Mouse (Mus musculus): ENCODE measurements around the gene Slc25a30. TPM values are rescaled to one million over a fixed set of nuclear protein-coding genes. Genes with fewer than 3 reads are reported as not detected.
"Not testable (repeated sequence)": the region's sequence is repeated elsewhere in the genome, so short reads cannot be mapped to it uniquely, and the experiment has no call there.

The Slc25a30 gene
- total RNA-seq, 2 experiments from 2014 or later: 13.4 to 14.0 TPM

DNA sequence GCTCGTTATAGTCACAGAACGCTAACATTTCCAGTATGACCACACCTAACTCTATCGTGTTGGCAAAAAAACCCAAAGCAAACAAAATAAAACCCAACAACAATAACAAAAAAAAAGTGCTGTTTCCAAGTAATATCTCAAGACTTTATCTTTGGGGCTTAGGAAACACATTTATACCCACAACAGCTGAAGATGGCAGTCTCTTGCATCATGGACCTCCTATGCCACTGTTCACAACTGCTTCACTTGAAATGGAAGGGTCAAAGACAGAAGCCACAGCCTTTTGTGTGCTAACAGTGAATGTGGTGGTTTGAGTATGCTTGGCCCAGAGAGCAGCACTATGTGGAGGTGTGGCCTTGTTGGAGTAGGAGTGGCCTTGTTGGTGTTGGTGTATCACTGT, 4.5 kb upstream of the Slc25a30 start:
- DNase-seq: no peak

DNA sequence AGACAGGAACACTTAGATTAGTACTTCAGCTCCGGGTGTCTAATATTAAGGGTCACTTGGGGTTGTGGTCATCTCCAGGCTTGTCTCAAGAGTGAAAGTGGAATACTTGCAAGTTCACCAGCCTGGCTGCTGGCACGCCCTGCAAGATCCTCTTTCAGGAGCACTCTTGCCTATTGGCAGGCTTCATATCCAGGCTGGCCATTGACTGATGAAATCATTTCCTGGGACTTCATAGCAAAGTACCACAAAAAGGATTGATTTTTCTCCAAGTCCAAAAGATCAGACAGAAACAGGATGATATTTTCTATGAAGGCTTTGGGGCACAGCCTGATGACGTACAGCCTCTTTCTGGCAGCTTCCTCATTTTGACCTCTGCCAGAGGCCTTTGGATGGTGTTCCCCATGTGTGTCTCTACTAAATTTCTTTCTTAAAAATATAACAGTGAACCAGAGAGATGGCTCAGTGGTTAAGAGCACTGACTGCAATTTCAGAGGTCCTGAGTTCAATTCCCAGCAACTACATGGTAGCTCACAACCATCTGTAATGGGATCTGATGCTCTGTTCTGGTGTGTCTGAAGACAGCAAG, 3.7 kb upstream of the Slc25a30 start:
- DNase-seq: no peak

DNA sequence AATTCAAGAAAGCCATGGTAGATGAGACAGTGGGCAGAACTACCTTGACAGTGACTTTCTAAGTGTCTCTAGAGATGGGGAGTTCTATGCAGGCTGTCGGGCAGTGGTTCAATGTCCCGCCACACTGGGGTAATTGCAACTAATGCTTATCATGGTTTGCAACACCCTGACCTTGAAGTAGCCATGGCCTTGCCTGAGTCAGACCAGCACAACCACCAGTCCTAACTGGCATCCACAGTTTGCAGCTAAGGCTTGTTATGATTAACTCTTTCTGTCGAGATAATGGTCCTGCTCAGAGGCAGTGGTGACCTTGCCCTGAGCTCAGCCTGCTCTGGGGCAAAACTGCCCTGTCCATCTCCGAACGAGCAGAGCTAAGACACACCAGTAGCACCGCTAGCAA, 2.5 kb upstream of the Slc25a30 start:
- no peak for DNase-seq

GRCm38 (mm10) chr14:75787794-75788175, 948 bp upstream of the Slc25a30 start:
- DNase-seq: no peak

- no peak for DNase-seq
Measured at GRCm38 (mm10) chr14:75786424-75786867, 391 bp downstream of the Slc25a30 start.

- DNase-seq: no peak
Measured at GRCm38 (mm10) chr14:75779913-75780312, 6.9 kb downstream of the Slc25a30 start.

DNA sequence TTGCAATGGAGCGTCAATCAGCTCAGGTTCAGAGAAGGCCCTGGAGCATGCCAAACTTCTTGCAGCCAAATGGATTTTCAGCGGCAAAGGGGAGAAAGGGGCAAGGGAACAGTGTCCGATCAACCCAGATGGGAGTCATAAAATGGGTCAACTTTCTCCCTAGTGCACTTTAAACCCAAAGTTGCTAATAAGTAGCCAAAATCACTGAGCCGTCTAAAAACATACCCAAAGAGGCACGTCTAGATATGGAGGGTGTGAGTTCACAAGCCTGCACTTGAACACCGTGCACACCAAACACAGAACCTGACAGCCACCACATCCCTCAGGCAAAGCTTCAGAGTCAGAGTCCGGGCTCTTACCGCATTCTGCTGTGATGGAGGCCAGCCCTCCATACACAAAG, 10.2 kb downstream of the Slc25a30 start:
- DNase-seq: no peak

GRCm38 (mm10) chr14:75773431-75773830, 13.4 kb downstream of the Slc25a30 start:
- DNase-seq: no peak

DNA sequence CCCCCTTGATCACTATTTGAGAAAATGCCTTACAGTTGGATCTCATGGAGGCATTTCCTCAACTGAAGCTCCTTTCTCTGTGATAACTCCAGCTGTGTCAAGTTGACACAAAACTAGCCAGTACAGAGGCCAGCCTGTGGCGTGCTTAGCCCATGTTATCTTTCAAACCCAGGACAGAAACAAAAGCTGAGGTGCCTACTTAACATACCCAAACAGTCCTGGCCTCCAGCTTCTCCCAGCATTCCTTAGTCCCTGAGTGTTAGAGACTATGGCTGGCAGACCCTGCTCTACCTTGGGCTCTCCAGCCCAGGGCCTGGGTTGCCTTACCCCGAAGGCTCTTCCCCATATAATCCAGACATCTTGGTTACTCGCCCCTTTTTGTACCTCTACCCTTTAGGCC, 14.4 kb downstream of the Slc25a30 start:
- DNase-seq: not testable (repeated sequence)

GRCm38 (mm10) chr14:75771101-75771501, 15.7 kb downstream of the Slc25a30 start:
- peak in 1 of 2 experiments; percentile 36 for DNase-seq

GRCm38 (mm10) chr14:75769334-75769733, 17.5 kb downstream of the Slc25a30 start:
- DNase-seq: no peak

GRCm38 (mm10) chr14:75768275-75768608, 18.6 kb downstream of the Slc25a30 start:
- no peak for DNase-seq

DNA sequence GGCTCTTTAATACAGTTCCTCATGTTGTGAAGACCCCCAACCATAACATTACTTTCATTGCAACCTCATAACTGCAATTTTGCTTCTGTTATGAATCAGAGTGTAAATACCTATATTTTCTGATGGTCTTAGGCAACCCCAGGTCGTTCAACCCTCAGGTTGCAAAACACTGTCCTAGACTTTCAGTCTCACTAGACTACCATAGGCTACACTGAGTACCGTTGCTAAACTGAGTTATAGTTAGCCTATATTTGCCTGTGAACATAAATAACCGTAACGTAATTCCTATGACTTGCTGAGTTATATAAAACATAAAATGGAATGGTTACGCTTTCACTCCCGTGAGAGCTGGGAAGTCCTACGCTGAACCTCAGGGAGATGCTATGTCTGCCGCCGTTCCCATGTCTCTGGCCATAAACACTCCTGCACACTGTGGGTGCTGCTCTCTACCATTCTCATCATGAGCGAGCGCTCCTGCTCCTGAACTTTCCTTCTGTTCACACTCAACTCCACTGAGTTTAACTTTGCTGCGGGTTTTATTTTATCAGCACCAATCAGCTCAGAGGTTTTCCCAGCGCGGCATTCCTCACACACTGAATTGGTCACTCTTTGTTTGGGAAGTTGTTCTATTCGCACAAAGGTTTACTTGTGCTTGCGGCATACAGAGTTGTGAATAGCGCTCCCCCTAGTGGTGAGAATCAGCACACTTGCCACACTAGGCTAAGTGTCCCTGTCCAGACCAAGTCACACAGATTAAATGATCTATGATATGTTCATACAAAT, 19.2 kb downstream of the Slc25a30 start:
- peak; percentile 40 to 58 for DNase-seq

DNA sequence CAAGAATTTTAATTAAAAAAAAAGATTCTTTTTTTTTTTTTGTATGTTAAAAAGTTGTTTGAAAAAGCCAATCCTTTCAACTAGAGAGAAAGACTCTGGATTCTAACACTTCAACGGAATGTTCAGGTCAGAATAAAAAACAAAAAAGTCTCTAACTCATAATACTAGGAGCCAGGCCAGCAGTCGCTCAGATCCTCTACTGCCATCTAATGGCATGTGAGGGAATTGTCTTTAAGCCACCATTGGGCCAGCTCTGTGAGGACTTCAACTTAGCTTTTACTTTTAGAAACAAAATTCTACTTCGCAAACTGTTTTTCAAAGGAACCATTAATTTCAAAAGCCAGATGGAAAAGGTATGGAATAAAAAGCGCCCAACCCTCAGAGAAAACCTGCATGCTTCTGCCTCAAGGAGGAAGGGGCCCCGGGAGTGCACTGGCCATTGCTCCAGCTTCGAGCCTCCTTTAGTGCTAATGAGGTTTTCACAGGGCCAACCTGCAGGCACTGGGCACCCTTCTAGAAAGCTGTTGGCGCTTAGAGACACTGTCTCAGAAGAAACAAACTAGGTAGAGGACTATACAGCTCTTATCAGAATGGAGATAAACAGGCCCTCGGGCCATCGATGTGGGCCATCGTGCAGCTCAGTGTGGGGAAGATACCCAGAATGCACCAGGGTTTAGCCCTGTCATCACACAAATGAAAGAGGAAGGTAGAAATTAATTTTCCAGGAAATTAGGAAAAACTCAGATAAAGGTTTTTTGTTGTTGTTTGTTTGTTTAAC, 25.6 kb downstream of the Slc25a30 start:
- no peak for DNase-seq

DNA sequence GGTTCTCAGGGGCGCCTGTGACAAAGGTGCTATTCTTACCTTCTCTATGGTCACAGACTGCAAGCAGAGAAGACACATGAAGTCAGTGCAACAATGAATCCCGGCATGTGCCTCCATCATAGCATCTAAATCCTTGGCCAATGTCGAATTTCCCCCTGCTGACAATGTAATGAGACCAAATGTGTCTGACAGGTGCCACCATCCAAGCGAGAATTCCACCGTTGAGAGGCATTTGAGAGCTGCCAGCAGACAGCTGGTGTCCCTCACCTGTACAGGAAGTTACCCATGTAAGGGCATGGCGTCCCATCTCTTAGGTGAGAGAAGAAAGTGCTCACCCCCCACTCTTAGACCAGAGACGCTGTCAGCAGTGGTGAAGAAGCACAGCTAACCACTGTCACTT, 28.4 kb downstream of the Slc25a30 start:
- no peak for DNase-seq

DNA sequence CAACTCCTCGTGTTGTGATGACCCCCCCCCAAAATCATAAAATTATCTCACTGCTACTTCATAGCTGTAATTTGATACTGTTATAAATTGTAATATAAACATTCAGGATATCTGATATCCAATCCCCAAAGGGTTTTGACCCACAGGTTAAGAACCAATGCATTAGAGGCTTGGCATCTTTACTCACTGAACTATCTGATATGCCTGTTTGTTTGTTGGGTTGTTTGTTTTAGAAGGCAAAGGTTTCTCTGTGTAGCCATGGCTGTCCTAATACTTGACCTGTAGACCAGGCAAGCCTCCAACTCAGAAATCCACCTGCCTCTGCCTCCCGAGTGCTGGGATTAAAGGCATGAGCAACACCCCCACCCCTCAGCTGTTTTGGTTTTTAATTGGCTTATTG, 29.0 kb downstream of the Slc25a30 start:
- DNase-seq: no peak

GRCm38 (mm10) chr14:75756971-75757370, 29.9 kb downstream of the Slc25a30 start:
- DNase-seq: no peak

GRCm38 (mm10) chr14:75753991-75754817, 32.6 kb downstream of the Slc25a30 start, which contains the start of gene Cog3:
TSS of gene Cog3 (minus strand) at chr14:75754517.
- peak; percentile 98 for DNase-seq

DNA sequence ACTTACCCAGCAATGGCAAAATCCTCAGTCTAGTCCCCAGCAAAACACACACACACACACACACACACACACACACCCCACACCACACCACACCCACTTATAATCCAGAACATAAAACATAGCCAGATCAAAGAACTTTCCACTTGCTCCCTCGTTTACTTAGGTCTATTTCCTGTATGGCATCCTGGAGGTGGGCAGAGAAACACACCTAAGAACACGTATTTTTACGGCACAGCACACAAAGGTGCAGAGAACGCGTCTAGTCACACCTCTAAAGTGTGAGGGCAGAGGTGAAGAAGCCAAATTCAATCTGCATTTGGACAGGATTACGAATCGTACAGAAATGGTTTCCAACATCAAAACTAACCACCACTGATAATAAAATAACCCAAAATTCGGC, 33.6 kb downstream of the Slc25a30 start:
- DNase-seq: no peak

DNA sequence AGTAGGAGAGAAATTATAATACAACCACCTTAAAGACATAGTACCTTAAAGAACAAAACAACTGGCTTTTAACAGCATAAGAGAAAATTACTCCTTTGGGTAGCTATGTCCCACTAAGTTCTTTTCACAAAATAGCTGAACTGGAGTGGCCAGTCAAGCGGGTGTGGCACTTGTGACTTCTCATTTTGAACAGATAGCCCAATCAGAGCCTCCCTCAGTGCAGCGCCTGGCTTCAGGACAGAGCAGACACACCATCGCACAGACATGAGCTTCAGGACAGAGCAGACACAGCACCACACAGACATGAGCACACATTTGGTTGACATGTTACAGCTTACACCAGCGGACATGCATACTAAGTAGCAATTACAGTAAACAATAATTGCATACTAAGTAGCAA, 35.8 kb downstream of the Slc25a30 start:
- no peak for DNase-seq

DNA sequence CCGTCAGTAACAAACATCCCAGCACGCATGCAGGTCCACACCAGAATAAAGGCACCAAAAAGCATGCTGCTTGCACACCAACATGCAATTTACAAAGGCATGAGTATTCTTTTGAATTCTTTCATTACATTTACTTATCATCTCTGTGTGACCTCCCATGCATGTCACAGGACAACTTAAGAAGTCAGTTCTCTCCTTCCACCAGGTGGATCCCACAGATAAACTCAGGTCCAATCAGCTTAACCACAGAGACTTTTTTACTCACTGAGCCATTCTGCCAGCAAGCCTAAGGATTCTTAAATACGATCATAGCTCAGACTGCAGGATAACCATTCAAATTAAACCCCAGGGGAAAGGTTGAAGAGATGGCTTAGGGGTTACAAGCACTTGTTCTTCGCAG, 37.7 kb downstream of the Slc25a30 start:
- no peak for DNase-seq

DNA sequence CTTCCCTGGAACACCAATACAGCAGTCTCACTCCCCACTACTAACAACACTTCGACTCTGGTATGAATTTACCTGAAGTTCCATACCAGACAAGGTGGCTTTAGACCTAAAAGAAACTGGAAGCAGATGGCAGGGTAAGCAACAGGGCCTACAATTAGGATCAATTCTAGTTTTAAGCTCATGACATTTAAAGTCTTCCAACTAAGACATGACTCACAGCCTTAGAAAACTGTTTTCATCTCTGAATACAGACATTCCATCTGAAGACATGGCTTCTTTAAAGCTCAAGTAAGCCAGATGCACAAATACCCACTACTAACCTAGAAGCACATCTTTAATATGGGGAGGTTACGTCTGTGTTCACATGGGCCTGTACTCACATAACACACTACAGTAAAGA, 38.9 kb downstream of the Slc25a30 start:
- DNase-seq: no peak

DNA sequence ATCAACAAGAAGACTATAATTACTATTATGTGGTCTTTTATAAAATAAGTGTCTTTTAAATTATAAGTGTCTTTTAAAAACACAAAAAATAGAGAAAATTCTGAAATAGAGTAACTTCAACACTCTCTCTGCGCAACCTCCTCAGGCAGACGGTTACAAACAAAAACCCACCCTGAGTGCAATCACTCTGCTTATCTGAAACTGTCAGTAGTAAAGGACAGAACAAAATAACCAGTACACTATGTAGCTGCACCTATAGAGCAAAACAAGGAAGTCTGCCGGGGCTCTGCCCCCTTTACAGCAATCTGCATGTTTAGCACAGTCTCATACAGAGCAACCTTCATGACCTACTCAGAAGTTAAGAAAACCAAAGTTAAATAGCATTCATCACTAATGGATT, 44.9 kb downstream of the Slc25a30 start:
- DNase-seq: no peak

Data from layer of hippocampus, postnatal 36 days (tissue).